Mouse (Mus musculus) cerebellum, adult 11 months (tissue): ENCODE results near the gene Atp5c1.

Source experiments
- DNase-seq: peaks from one replicate; pipeline ENCODE4 v3.0.0; 2022

Gene Atp5c1

GRCm38 (mm10) chr2:10049456-10049855 is 30.9 kb downstream of the Atp5c1 start:
- no peak for DNase-seq

- peak; percentile 92 for DNase-seq
Observed at GRCm38 (mm10) chr2:10048461-10048860, 31.8 kb downstream of the Atp5c1 start, which contains the start of gene Taf3. Taf3 (minus strand) TSS chr2:10048596.

GRCm38 (mm10) chr2:10047758-10048436 is 32.4 kb downstream of the Atp5c1 start:
- peak; percentile 39 for DNase-seq

GRCm38 (mm10) chr2:10034976-10035375 is 45.3 kb downstream of the Atp5c1 start:
- no peak for DNase-seq

GRCm38 (mm10) chr2:10033684-10034083 is 46.6 kb downstream of the Atp5c1 start:
- DNase-seq = no peak

- DNase-seq = no peak
Observed at GRCm38 (mm10) chr2:10029755-10030154, 50.6 kb downstream of the Atp5c1 start.

- DNase-seq = no peak
Observed at GRCm38 (mm10) chr2:10024264-10024663, 56.0 kb downstream of the Atp5c1 start.

- peak; percentile 35 for DNase-seq
Observed at GRCm38 (mm10) chr2:10021296-10021695, 59.0 kb downstream of the Atp5c1 start.

GRCm38 (mm10) chr2:10014951-10015635 is 65.2 kb downstream of the Atp5c1 start:
- no peak for DNase-seq

GRCm38 (mm10) chr2:10010263-10010909 is 69.9 kb downstream of the Atp5c1 start:
- DNase-seq = no peak

- DNase-seq = no peak
Observed at GRCm38 (mm10) chr2:10009671-10010254, 70.5 kb downstream of the Atp5c1 start.

- DNase-seq = no peak
Observed at GRCm38 (mm10) chr2:10008593-10008992, 71.7 kb downstream of the Atp5c1 start.
